Mouse (Mus musculus) midbrain, embryonic 10.5 days (tissue): ENCODE data around the gene Ssmem1. TPM values are rescaled to one million over a fixed set of nuclear protein-coding genes. Genes with fewer than 3 reads are reported as not detected.
A peak's percentile ranks its signal among the peaks of the same experiment; 100 is the strongest.

ENCODE experiments used
- DNase-seq: peaks from one replicate; pipeline ENCODE4 v3.0.0-alpha.2; 2017; ENCODE audit warnings: low spot score
- H3K27ac ChIP-seq: fragments of 300-500 bp; sonication (generic); replicated peaks from 2 replicates; pipeline ENCODE4 v1.5.1; 2016; ENCODE audit warnings: mild to moderate bottlenecking
- H3K27me3 ChIP-seq: fragments of 300-500 bp; sonication (generic); 2 replicates; pipeline ENCODE4 v1.6.1; 2016; ENCODE audit warnings: low read depth, mild to moderate bottlenecking; ENCODE audit not compliant: poor library complexity, severe bottlenecking
- H3K36me3 ChIP-seq: fragments of 300-500 bp; sonication (generic); 2 replicates; pipeline ENCODE4 v1.6.1; 2016; ENCODE audit warnings: mild to moderate bottlenecking, moderate library complexity
- H3K4me1 ChIP-seq: fragments of 300-500 bp; sonication (generic); 2 replicates; pipeline ENCODE4 v1.6.1; 2016
- H3K4me3 ChIP-seq: fragments of 300-500 bp; sonication (generic); 2 replicates; pipeline ENCODE4 v1.5.1; 2016; ENCODE audit warnings: mild to moderate bottlenecking, moderate library complexity
- H3K9me3 ChIP-seq: fragments of 300-500 bp; sonication (generic); replicated peaks from 2 replicates; pipeline ENCODE4 v1.6.1; 2016; ENCODE audit warnings: mild to moderate bottlenecking
- WGBS: fragments of 180-500 bp; shearing (Covaris S2); methylation state at CpG from one replicate; pipeline ENCODE4 v1.1.7; 2016; 5-methylcytosine and 5-hydroxymethylcytosine counted together
- polyA plus RNA-seq: library from polyadenylated mRNA; unstranded; fragments of >200 nt; fragmentation: Nextera tagmentation; extraction: Ambion mirVana; gene quantifications from 2 replicates; pipeline ENCODE4 v1.2.1, GENCODE M21; 2016

Gene Ssmem1
- polyA plus RNA-seq, 1 experiment from 2014 or later = 0.22 TPM

DNA sequence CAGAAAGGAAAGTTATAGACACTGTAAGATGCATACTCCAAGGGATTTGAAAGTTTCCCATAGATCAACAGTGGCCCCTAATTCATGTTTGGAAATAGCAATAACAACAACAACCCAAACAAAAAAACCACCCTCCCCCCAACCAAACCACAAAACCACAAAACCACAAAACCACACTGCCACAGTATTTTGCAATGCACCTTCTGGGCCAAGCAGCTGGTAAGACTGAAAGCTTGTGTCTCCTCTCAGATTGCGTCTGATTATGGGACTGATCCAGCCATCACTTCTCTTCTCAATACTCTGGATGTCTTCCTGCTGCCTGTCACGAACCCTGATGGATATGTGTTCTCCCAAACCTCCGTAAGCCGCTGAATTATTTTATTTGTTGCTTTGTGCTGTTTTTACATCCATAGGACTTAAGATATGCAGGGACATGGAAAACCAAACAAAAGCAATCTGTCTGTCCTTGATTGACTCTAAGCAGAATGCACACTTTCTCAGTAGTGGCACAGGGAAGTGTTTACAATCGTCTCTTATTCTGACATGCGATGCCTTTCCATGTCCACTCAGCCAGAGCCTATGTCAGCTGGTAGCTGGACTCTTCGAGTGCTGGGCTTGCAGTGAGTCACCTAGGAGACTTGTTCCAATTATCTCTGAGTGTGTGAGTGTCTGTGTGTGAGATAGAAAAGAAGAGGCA, 41.0 kb downstream of the Ssmem1 start:
- 73% methylated on average over 7 of the region's 7 CpGs for WGBS
- peak overlapping the region; percentile 90 for H3K27ac ChIP-seq
- no peak for DNase-seq

DNA sequence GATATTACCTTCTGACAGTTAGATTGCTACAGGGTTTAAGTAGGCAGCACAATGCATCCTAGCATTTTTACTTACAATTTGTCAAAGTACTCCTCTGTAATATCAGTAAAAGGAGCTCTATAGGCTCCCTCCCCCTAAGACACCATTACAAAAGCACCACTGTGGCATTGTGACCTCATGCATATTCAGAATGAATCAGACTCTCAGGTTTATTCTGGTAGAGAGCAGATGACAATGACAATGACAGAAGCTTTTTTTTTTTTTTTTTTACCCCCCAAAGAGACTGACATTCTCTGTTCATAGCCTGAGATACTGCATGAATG, 41.5 kb downstream of the Ssmem1 start:
- no peak for DNase-seq
- peaks cover 82% of the 10 kb centered on the region for H3K4me1 ChIP-seq
- H3K27ac ChIP-seq = peak overlapping the region; percentile 90

More for the DNA sequence above, 41.0 kb downstream of the Ssmem1 start:
- Histone ChIP-seq H3K4me1 (peaks cover 82% of the 10 kb centered on the region), H3K9me3 (0 out of 2 replicates have a peak, but pooled peaks cover 4% of the 10 kb centered on the region), H3K4me3 (no peak overlapping the region), H3K36me3 (no peaks in the 10 kb centered on the region), H3K27me3 (no peaks in the 10 kb centered on the region)

DNA sequence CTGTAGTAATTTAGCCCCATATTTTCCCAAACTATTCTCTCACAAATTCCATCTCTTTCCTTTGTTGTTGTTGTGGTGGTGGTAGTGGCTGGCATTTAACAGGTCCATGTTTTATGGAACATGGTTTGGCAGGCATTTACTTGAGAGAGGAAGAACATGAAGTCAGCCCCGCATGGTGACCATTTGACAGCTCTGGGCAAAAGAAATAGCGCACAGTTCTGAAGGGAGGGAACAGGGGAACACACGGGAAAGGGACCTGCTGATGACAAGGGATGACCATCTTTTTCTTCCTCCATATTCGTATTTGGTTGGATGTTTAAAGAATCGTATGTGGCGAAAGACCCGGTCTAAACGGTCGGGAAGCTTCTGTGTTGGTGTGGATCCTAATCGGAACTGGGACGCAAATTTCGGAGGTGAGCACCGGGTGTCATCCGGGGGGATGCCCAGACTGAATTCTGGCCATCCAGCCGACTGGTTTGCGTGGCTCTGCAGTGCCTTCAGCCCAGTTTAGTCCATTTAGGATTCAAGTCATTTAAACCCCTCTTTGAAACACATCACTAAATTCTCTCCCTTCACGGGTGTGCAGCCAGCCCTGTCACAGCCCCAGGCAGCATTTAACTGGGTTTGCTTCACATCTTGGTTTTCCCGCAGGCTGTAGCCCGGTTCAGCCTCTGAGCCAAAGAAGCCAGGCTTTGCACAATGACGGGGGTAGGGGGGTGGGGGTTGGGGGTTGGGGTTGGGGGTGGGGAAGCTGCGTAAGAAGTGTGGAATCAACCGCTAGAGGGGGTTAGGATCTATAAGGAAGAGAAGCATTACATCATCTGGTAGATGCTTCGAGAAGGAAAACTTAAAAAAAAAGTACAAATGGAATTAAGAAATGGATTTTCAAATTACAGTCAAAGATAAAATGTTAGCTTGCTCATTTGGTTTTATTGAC, 42.3 kb downstream of the Ssmem1 start:
- Histone ChIP-seq H3K27me3 (no peaks in the 10 kb centered on the region), H3K36me3 (no peaks in the 10 kb centered on the region), H3K4me3 (peak overlapping the region; percentile 42), H3K4me1 (peaks cover 75% of the 10 kb centered on the region), H3K9me3 (0 out of 2 replicates have a peak, but pooled peaks cover 4% of the 10 kb centered on the region), H3K27ac (peak overlapping the region; percentile 90)
- peak; percentile 77 for DNase-seq
- 16% methylated on average over 23 of the region's 23 CpGs for WGBS

More for the DNA sequence above, 41.5 kb downstream of the Ssmem1 start:
- no peaks in the 10 kb centered on the region for H3K36me3 ChIP-seq
- no peak overlapping the region for H3K4me3 ChIP-seq
- 0 out of 2 replicates have a peak, but pooled peaks cover 4% of the 10 kb centered on the region for H3K9me3 ChIP-seq
- H3K27me3 ChIP-seq = no peaks in the 10 kb centered on the region

DNA sequence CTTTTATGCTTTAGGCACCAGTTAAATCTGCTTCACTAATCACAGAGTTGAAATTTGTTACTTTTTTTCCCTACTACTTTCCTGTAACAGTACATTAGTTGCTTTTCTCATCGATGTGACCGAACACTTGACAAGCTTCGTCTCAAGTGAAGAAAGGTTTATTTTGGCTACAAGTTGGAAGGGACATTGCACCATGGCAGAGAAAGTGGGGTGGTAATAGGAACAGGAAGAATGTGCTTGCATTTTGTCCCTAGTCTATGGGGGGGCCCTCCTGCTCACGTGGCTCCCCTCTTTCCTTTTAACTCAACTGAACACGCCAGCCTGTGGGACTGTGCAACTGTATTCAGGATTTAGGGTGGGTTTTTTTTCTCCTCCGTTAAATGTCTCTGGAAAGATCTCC, 43.0 kb downstream of the Ssmem1 start:
- peak overlapping the region; percentile 90 for H3K27ac ChIP-seq

DNA sequence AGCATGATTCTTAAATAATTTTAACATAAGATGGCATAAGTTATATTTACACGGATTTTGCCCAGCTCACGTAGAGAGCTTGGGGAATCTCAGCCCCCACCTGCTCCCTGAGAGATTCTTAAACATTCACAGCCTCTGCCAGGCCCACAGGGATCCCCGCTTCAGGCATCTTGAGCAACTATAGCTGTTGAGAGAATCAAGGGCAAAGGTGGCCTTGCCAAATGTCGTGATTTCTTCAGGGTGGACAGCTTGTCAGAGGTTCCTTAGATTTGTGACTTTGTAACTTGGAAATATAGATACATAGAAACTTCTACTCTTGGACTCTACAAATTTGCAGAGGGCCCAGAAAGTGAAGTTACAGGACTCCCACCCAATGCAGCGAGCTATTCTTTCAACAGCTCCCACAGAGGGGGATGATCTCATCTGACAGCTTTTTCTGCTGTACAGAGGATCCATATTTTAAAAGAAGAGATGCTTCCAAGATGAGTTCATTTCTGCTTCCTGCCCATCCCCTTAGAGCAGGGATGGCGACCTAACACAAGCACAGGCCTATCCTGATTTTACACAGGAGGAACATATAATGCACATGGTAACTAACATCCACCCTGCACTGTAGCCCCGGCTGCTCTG, 43.8 kb downstream of the Ssmem1 start:
- DNase-seq = no peak
- no peak overlapping the region for H3K4me3 ChIP-seq
- H3K4me1 ChIP-seq = peaks cover 59% of the 10 kb centered on the region
- H3K27me3 ChIP-seq = no peaks in the 10 kb centered on the region
- 0 out of 2 replicates have a peak, but pooled peaks cover 4% of the 10 kb centered on the region for H3K9me3 ChIP-seq
- H3K36me3 ChIP-seq = no peaks in the 10 kb centered on the region
- WGBS = 81% methylated on average over 7 of the region's 7 CpGs
- H3K27ac ChIP-seq = peak overlapping the region; percentile 72

More for the DNA sequence above, 43.0 kb downstream of the Ssmem1 start:
- Histone ChIP-seq H3K27me3 (no peaks in the 10 kb centered on the region), H3K4me3 (no peak overlapping the region), H3K9me3 (0 out of 2 replicates have a peak, but pooled peaks cover 4% of the 10 kb centered on the region), H3K4me1 (peaks cover 68% of the 10 kb centered on the region), H3K36me3 (no peaks in the 10 kb centered on the region)
- 64% methylated on average over 6 of the region's 6 CpGs for WGBS
- DNase-seq = no peak

DNA sequence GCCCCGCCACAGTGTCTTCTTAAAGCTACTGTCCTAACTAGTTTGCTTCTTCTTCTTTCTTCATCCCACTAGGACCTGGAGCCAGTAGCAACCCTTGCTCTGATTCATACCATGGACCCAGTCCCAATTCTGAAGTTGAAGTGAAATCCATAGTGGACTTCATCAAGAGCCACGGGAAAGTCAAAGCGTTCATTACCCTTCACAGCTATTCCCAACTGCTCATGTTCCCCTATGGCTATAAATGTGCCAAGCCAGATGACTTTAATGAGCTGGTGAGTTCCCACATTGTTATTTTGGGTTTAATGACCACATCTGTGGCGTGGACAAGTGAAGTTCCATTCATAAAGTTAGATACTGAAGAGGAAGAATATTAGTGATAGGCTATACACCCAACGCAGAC, 44.4 kb downstream of the Ssmem1 start:
- Histone ChIP-seq H3K27me3 (no peaks in the 10 kb centered on the region), H3K9me3 (0 out of 2 replicates have a peak, but pooled peaks cover 4% of the 10 kb centered on the region), H3K36me3 (no peaks in the 10 kb centered on the region), H3K4me1 (peaks cover 53% of the 10 kb centered on the region), H3K27ac (peak overlapping the region; percentile 72; the same call in 1 of the 2 replicates), H3K4me3 (no peak overlapping the region)
- DNase-seq = no peak
- 94% methylated on average over 5 of the region's 5 CpGs for WGBS

DNA sequence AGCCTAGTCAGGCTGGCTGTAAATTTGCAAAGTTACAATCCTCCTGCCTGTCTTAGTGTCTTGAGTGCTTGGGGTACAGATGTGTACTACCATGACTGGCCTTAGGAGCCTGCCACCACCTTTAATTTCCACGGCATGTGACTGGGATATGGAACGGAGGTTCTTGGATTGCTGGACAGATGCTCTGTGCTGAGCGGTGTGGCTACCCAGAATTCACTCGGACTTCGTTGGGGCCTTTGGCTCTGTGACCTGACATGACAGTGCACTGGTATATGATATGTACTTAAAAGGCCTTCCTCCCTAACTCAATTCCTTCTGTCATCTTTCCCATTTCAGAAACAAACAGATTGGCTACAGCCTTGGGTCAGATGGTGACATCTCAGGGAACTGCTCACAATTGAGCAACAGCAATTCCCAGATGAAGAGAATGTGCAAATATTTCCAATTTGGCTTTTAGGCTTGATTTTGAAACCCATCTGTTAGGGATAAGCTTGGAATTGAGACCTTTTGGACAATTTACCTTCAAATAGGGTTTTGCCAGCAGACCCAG, 45.0 kb downstream of the Ssmem1 start:
- DNase-seq = no peak
- Histone ChIP-seq H3K27me3 (no peaks in the 10 kb centered on the region), H3K4me1 (peaks cover 47% of the 10 kb centered on the region)

DNA sequence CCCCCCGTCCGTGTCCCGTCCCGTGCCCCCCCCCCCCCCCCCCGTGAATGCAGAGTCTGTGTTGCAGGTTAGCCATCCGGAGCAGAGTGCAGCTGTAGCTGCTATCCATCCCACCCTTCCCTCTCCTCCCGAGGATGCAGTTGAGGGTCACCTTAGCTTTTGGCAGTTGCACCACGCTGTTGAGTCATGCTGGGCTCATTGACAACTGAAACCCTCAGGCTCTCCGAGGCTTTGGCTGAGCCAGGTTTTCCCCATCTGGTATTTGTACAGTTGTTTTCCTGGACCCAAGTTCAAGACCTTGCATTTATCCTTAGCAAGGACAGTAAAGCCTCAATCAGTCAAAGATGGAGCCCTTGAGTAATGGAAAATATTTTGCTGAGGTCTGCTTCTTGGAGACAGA, 46.4 kb downstream of the Ssmem1 start:
- peak overlapping the region; percentile 63 for H3K27ac ChIP-seq
- no peak overlapping the region for H3K4me3 ChIP-seq
- H3K36me3 ChIP-seq = no peaks in the 10 kb centered on the region
- no peaks in the 10 kb centered on the region for H3K9me3 ChIP-seq
- H3K4me1 ChIP-seq = peaks cover 37% of the 10 kb centered on the region
- DNase-seq = no peak
- H3K27me3 ChIP-seq = no peaks in the 10 kb centered on the region
- 19% methylated on average over 4 of the region's 9 CpGs for WGBS

More for the DNA sequence above, 45.0 kb downstream of the Ssmem1 start:
- Histone ChIP-seq H3K36me3 (no peaks in the 10 kb centered on the region), H3K27ac (no peak overlapping the region), H3K9me3 (0 out of 2 replicates have a peak, but pooled peaks cover 4% of the 10 kb centered on the region), H3K4me3 (no peak overlapping the region)
- WGBS = 94% methylated on average over 5 of the region's 5 CpGs

DNA sequence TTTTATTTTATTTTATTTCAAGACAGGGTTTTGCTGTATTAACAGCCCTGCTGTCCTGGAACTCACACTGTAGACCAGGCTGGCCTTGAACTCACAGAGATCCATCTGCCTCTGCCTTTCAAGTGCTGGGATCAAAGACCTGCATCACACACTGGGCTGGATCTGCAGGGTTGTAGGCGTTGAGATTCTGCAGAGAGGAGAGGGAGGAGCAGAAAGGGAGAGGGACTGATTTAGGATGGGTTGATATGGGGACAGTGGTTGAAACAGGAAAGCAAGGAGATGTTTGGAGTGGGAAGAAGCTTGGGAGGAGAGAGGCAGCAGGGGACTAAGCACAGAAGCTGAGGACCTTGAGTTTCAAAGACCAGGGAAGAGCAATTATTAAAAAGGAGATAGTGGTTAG, 50.1 kb downstream of the Ssmem1 start:
- Histone ChIP-seq H3K27me3 (no peaks in the 10 kb centered on the region), H3K4me1 (peaks cover 7% of the 10 kb centered on the region), H3K27ac (no peak overlapping the region), H3K9me3 (no peaks in the 10 kb centered on the region), H3K36me3 (no peaks in the 10 kb centered on the region), H3K4me3 (no peak overlapping the region)
- WGBS = 48% methylated on average over 1 of the region's 1 CpGs
- DNase-seq = no peak

DNA sequence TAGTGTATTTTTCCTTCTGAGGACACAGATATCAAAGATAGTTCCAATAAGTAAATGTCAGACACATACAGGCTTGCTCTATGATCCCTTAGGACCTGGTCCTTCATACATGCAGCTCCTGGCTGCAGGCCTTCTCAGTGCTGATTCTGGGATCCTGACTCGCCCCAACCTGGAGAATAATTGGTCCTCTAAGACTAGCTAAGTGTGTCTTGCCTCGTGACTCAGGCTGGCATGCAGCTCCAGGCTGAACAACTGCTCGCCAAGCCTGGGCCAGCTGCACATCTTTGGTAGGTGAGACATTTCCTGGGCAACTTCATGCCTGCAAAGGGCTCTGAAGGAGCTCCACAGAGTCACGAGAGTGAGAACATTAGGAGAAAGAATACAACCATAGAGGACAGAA, 52.5 kb downstream of the Ssmem1 start:
- no peaks in the 10 kb centered on the region for H3K9me3 ChIP-seq
- H3K27ac ChIP-seq = no peak overlapping the region
- no peaks in the 10 kb centered on the region for H3K4me1 ChIP-seq
- WGBS = 81% methylated on average over 4 of the region's 4 CpGs
- H3K27me3 ChIP-seq = no peaks in the 10 kb centered on the region
- H3K36me3 ChIP-seq = no peaks in the 10 kb centered on the region
- H3K4me3 ChIP-seq = no peak overlapping the region
- DNase-seq = no peak

DNA sequence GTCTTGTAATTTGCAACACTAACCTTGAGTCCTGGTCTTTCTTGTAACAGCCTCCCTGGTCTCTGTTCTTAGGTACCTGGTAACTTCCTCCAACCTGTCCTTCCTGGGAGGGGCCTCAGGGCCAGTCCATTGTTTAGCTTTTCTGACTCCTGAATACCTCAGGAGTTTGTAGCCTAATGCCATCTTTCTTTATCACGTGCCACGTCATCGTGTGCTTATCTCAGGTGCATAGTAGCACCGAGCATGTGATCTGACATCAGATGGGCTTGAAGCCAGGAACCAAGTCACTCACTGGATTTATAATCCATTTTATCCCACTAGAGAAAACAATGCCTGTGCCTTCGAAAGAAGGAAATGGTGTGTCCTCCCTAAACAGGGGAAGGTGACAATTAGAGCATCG, 53.9 kb downstream of the Ssmem1 start:
- H3K27ac ChIP-seq = no peak overlapping the region
- 88% methylated on average over 6 of the region's 6 CpGs for WGBS
- H3K4me3 ChIP-seq = no peak overlapping the region
- no peaks in the 10 kb centered on the region for H3K4me1 ChIP-seq
- H3K27me3 ChIP-seq = no peaks in the 10 kb centered on the region; the same call in 1 of the 2 replicates
- DNase-seq = no peak
- no peaks in the 10 kb centered on the region for H3K9me3 ChIP-seq
- H3K36me3 ChIP-seq = no peaks in the 10 kb centered on the region

DNA sequence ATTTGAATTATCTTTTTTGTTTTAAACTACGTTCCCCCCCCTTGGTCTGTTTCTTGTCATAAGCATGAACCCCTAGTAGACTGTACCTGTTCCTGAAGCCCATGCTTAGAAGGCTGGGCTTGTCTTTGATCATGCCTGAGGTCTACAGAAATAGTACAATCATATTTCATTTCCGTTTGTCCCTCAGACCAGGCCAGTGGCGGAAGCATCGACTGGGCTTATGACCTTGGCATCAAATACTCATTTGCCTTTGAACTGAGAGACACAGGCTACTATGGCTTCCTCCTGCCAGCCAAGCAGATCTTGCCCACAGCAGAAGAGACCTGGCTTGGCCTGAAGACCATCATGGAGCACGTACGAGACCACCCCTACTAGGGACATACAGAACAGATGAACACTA, 54.4 kb downstream of the Ssmem1 start:
- H3K4me1 ChIP-seq = no peaks in the 10 kb centered on the region
- H3K4me3 ChIP-seq = no peak overlapping the region
- no peak overlapping the region for H3K27ac ChIP-seq
- WGBS = 95% methylated on average over 6 of the region's 6 CpGs
- no peak for DNase-seq
- no peaks in the 10 kb centered on the region for H3K36me3 ChIP-seq
- no peaks in the 10 kb centered on the region for H3K9me3 ChIP-seq
- peaks cover 3% of the 10 kb centered on the region; the same call in 1 of the 2 replicates for H3K27me3 ChIP-seq
